Comparison of ENCODE assay signal across 19 mouse cellular contexts in genomic region chr12:109529501-109529900, GRCm38 (mm10).
"Had no signal": no experiment of that assay in that cellular context is flagged by ENCODE, and none has a peak within 500 bp of the region (broad histone marks: within the 10 kb centered on the region; RNA-seq: fewer than 3 reads in every experiment).

No protein-coding gene starts in this region.

- H3K27me3 ChIP-seq: limb, embryonic 13.5 days; midbrain, embryonic 15.5 days had no signal

- H3K4me1 ChIP-seq: midbrain, embryonic 15.5 days had no signal

- H3K9me3 ChIP-seq: liver, embryonic 15.5 days had no signal

- DNase-seq: kidney, adult 9 months; kidney, postnatal 25 days; layer of hippocampus, adult 9-11 months; liver; lung, adult 18-20 months; lung, postnatal 14 days; lung, postnatal 4 days; retina, postnatal 1 day; thymus, adult 18-20 months; thymus, postnatal 36 days had no signal

- H3K4me2 ChIP-seq: liver, embryonic 12.5 days; liver, embryonic 15.5 days; midbrain, embryonic 12.5 days; midbrain, embryonic 15.5 days; neural tube, embryonic 13.5 days had no signal

- H3K27ac ChIP-seq: layer of hippocampus, adult 2 months; limb, embryonic 13.5 days; liver, embryonic 12.5 days; liver, embryonic 15.5 days; midbrain, embryonic 12.5 days; midbrain, embryonic 15.5 days; neural tube, embryonic 13.5 days had no signal

- H3K36me3 ChIP-seq: limb, embryonic 13.5 days; liver, embryonic 12.5 days; liver, embryonic 15.5 days; midbrain, embryonic 12.5 days; midbrain, embryonic 15.5 days; neural tube, embryonic 13.5 days had no signal

- H3K9ac ChIP-seq: limb, embryonic 13.5 days; liver, embryonic 12.5 days; liver, embryonic 15.5 days; midbrain, embryonic 12.5 days; midbrain, embryonic 15.5 days; neural tube, embryonic 13.5 days had no signal

- ATAC-seq: liver, embryonic 12.5 days; midbrain, embryonic 15.5 days had no signal

- H3K4me3 ChIP-seq: layer of hippocampus, adult 2 months; limb, embryonic 10.5 days; limb, embryonic 13.5 days; liver, embryonic 12.5 days; liver, embryonic 15.5 days; midbrain, embryonic 12.5 days; midbrain, embryonic 15.5 days; myocyte; neural tube, embryonic 13.5 days had no signal
